In genomic region chr11:91310212-91310742, GRCm38 (mm10) we compare ENCODE assay signal across 18 mouse cellular contexts.
DNase-seq lines count a peak whose midpoint lies in the region; ATAC-seq and TF ChIP-seq lines count a peak whose summit lies in the region.
"Had no signal": no experiment of that assay in that cellular context is flagged by ENCODE, and none has a peak within 500 bp of the region (broad histone marks: within the 10 kb centered on the region; RNA-seq: fewer than 3 reads in every experiment).

No protein-coding gene starts in this region.

- no peak overlapping the region for H3K4me2 ChIP-seq in forebrain, embryonic 16.5 days (ENCODE audit: low read length)
- no peak overlapping the region for H3K4me2 ChIP-seq in forebrain, embryonic 11.5 days (ENCODE audit: low read depth, low read length, severe bottlenecking)
- H3K4me2 ChIP-seq in kidney, postnatal 0 days (ENCODE audit: low read length): no peak overlapping the region
- no peak overlapping the region for H3K4me2 ChIP-seq in kidney, embryonic 15.5 days
- H3K4me2 ChIP-seq: embryonic facial prominence, embryonic 13.5 days; embryonic facial prominence, embryonic 15.5 days; forebrain, embryonic 13.5 days had no signal

- no peaks in the 10 kb centered on the region for H3K36me3 ChIP-seq in forebrain, embryonic 16.5 days (ENCODE audit: control insufficient read depth, insufficient read depth)
- H3K36me3 ChIP-seq in forebrain, embryonic 11.5 days (ENCODE audit: control insufficient read depth, insufficient read depth, low read length): no peaks in the 10 kb centered on the region
- H3K36me3 ChIP-seq in kidney, postnatal 0 days (ENCODE audit: insufficient read depth, low read length): no peaks in the 10 kb centered on the region
- no peaks in the 10 kb centered on the region for H3K36me3 ChIP-seq in kidney, embryonic 15.5 days
- H3K36me3 ChIP-seq: embryonic facial prominence, embryonic 13.5 days; embryonic facial prominence, embryonic 15.5 days had no signal

- H3K9ac ChIP-seq in forebrain, embryonic 16.5 days (replicated peaks; ENCODE audit: low read depth, low read length): no peak overlapping the region
- no peak overlapping the region for H3K9ac ChIP-seq in forebrain, embryonic 11.5 days (ENCODE audit: low read length)
- no peak overlapping the region for H3K9ac ChIP-seq in kidney, postnatal 0 days (ENCODE audit: low read depth, low read length)
- H3K9ac ChIP-seq in kidney, embryonic 15.5 days: no peak overlapping the region
- H3K9ac ChIP-seq: embryonic facial prominence, embryonic 13.5 days; embryonic facial prominence, embryonic 15.5 days; forebrain, embryonic 13.5 days had no signal

- ATAC-seq in forebrain, embryonic 16.5 days: peak; percentile 62
- no peak for ATAC-seq in forebrain, embryonic 11.5 days (replicated peaks; ENCODE audit: low FRiP score)
- ATAC-seq in kidney, postnatal 0 days (replicated peaks; ENCODE audit: low FRiP score, low read depth): no peak
- ATAC-seq in kidney, embryonic 15.5 days (replicated peaks; ENCODE audit: low FRiP score): no peak
- ATAC-seq: forebrain, embryonic 13.5 days had no signal

- WGBS in forebrain, embryonic 16.5 days: 54% methylated on average over 3 of the region's 3 CpGs
- 77% methylated on average over 3 of the region's 3 CpGs for WGBS in forebrain, embryonic 11.5 days
- WGBS in kidney, postnatal 0 days: 17% methylated on average over 3 of the region's 3 CpGs
- 26% methylated on average over 3 of the region's 3 CpGs for WGBS in kidney, embryonic 15.5 days

- no peaks in the 10 kb centered on the region for H3K9me3 ChIP-seq in forebrain, embryonic 16.5 days (ENCODE audit: control insufficient read depth, low read length)
- no peaks in the 10 kb centered on the region for H3K9me3 ChIP-seq in forebrain, embryonic 11.5 days (ENCODE audit: control insufficient read depth, low read length)
- no peaks in the 10 kb centered on the region for H3K9me3 ChIP-seq in kidney, postnatal 0 days (replicated peaks; ENCODE audit: low read length)
- no peaks in the 10 kb centered on the region for H3K9me3 ChIP-seq in kidney, embryonic 15.5 days (replicated peaks)
- H3K9me3 ChIP-seq: embryonic facial prominence, embryonic 13.5 days; embryonic facial prominence, embryonic 15.5 days; forebrain, embryonic 13.5 days had no signal

- DNase-seq in forebrain, embryonic 11.5 days (ENCODE audit: low spot score): no peak
- DNase-seq in kidney, postnatal 0 days (ENCODE audit: low spot score): peak; percentile 71
- DNase-seq in brain, embryonic 18.5 days (ENCODE audit: low read depth, low spot score): peak; percentile 26
- DNase-seq in adrenal gland, adult 2 months: no peak
- DNase-seq: adrenal gland, adult 8-10 months; adrenal gland, postnatal 14 days; adrenal gland, postnatal 36 days; cerebellum, adult 11-12 months; cerebellum, adult 2 months; cerebellum, adult 9-10 months; cerebellum, postnatal 10 days; cerebellum, postnatal 25 days had no signal

- no peak overlapping the region for H3K27ac ChIP-seq in forebrain, embryonic 16.5 days (ENCODE audit: low read length)
- H3K27ac ChIP-seq in forebrain, embryonic 11.5 days (ENCODE audit: low read depth, low read length): no peak overlapping the region
- H3K27ac ChIP-seq in kidney, postnatal 0 days: no peak overlapping the region
- H3K27ac ChIP-seq in kidney, embryonic 15.5 days: no peak overlapping the region
- H3K27ac ChIP-seq: embryonic facial prominence, embryonic 13.5 days; embryonic facial prominence, embryonic 15.5 days; forebrain, embryonic 13.5 days had no signal

- no peak for TF ChIP-seq CTCF in kidney, postnatal 0 days (IDR thresholded peaks at IDR 0.05; ENCODE audit: low read depth)

- no peak overlapping the region for H3K4me3 ChIP-seq in forebrain, embryonic 16.5 days (replicated peaks; ENCODE audit: low read length)
- H3K4me3 ChIP-seq in forebrain, embryonic 11.5 days (ENCODE audit: low read depth, low read length): no peak overlapping the region
- H3K4me3 ChIP-seq in kidney, postnatal 0 days (replicated peaks; ENCODE audit: low read depth, low read length): no peak overlapping the region
- no peak overlapping the region for H3K4me3 ChIP-seq in kidney, embryonic 15.5 days (replicated peaks)
- H3K4me3 ChIP-seq: embryonic facial prominence, embryonic 13.5 days; embryonic facial prominence, embryonic 15.5 days; erythroblast, embryonic 14.5 days; forebrain, embryonic 13.5 days had no signal

- H3K27me3 ChIP-seq in forebrain, embryonic 16.5 days (replicated peaks; ENCODE audit: control insufficient read depth, insufficient read depth, low read length): no peaks in the 10 kb centered on the region
- no peaks in the 10 kb centered on the region for H3K27me3 ChIP-seq in forebrain, embryonic 11.5 days (ENCODE audit: control insufficient read depth, insufficient read depth, low read length)
- H3K27me3 ChIP-seq in kidney, postnatal 0 days (ENCODE audit: insufficient read depth, low read length): no peaks in the 10 kb centered on the region
- no peaks in the 10 kb centered on the region for H3K27me3 ChIP-seq in kidney, embryonic 15.5 days
- H3K27me3 ChIP-seq: embryonic facial prominence, embryonic 13.5 days; embryonic facial prominence, embryonic 15.5 days; forebrain, embryonic 13.5 days had no signal

- no peaks in the 10 kb centered on the region for H3K4me1 ChIP-seq in forebrain, embryonic 16.5 days (replicated peaks; ENCODE audit: control insufficient read depth, insufficient read depth, low read length)
- no peaks in the 10 kb centered on the region for H3K4me1 ChIP-seq in forebrain, embryonic 11.5 days (replicated peaks; ENCODE audit: control insufficient read depth, insufficient read depth, low read length)
- H3K4me1 ChIP-seq in kidney, postnatal 0 days (replicated peaks; ENCODE audit: insufficient read depth, low read length): no peaks in the 10 kb centered on the region
- H3K4me1 ChIP-seq in kidney, embryonic 15.5 days: 0 out of 2 replicates have a peak, but pooled peaks cover 2% of the 10 kb centered on the region
- H3K4me1 ChIP-seq: embryonic facial prominence, embryonic 13.5 days; embryonic facial prominence, embryonic 15.5 days; forebrain, embryonic 13.5 days had no signal

Comparison
In these comparisons a context has a peak if more than half of its experiments do, and no peak if none do; other contexts are left out.
1. DNase-seq: peak in kidney, postnatal 0 days (single experiment) and brain, embryonic 18.5 days (single experiment); none in forebrain, embryonic 11.5 days (single experiment) and adrenal gland, adult 2 months (single experiment).